Mouse (Mus musculus): ENCODE measurements around the gene Zfp428. TPM values are rescaled to one million over a fixed set of nuclear protein-coding genes. Genes with fewer than 3 reads are reported as not detected.
"Not testable (repeated sequence)": the region's sequence is repeated elsewhere in the genome, so short reads cannot be mapped to it uniquely, and the experiment has no call there.

The Zfp428 gene
- total RNA-seq, 1 experiment, result 114 TPM

DNA sequence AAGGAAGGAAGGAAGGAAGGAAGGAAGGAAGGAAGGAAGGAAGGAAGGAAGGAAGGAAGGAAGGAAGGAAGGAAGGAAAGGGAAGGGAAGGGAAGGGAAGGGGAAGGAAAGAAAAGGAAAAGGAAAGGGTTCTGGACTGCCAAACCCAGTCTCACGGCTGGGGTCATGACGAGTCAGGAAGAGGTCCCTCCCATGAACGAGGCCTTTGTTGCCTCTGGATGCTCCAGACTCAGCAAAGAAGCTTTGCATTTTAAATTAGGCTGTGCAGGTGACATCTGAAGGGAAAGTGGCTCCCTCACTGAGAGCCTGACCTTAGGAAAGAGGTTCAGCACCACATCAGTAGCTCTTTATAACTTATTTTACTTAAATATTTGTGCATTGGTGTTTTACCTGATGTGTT is 12.3 kb downstream of the Zfp428 start:
- H3K4me1 ChIP-seq (ENCODE audit: control insufficient read depth in 2 of 2, insufficient read depth in 2 of 2, low read length in 2 of 2, poor library complexity in 1 of 2), result peaks cover 9 to 39% of the 10 kb centered on the region in 2 experiments
- in situ Hi-C loops (cut with MboI; ENCODE audit: low sequenced_read_pairs in 2 of 2, unreplicated experiment in 2 of 2), result loop anchor here in 1 of 2 experiments (25.0 kb wide), 1 partner anchor 107 kb away; no protein-coding TSS in a partner anchor
- TF ChIP-seq HCFC1 (IDR thresholded peaks at IDR 0.05; ENCODE audit: borderline replicate concordance, insufficient read depth, low read length), result no peak
- TF ChIP-seq CHD2 (IDR thresholded peaks at IDR 0.05; ENCODE audit: low read depth, low read length), result no peak
- TF ChIP-seq MAFK (IDR thresholded peaks at IDR 0.05; ENCODE audit: insufficient read depth, low read depth, low read length), result no peak
- no peak for TF ChIP-seq ZC3H11A (IDR thresholded peaks at IDR 0.05; ENCODE audit: borderline replicate concordance, low read depth, low read length)
- TF ChIP-seq ZNF384 (IDR thresholded peaks at IDR 0.05; ENCODE audit: low read depth, low read length), result no peak
- no peak overlapping the region for H3K9ac ChIP-seq (ENCODE audit: insufficient read depth, low read depth, low read length, poor library complexity, severe bottlenecking)
- no peak for DNase-seq (ENCODE audit: low read depth, low spot score)
- no peaks in the 10 kb centered on the region for H3K9me3 ChIP-seq (ENCODE audit: control insufficient read depth, insufficient read depth, low read depth, low read length)
- no peak overlapping the region for H3K27ac ChIP-seq (ENCODE audit: insufficient read depth, low read depth, low read length, poor library complexity, severe bottlenecking)
- H3K4me3 ChIP-seq (ENCODE audit: insufficient read depth in 1 of 2, low read depth in 1 of 2, low read length in 2 of 2, poor library complexity in 1 of 2, severe bottlenecking in 1 of 2), result no peak overlapping the region
- H3K36me3 ChIP-seq (ENCODE audit: control insufficient read depth, insufficient read depth, low read length, poor library complexity, severe bottlenecking), result peaks cover 4% of the 10 kb centered on the region; the same call in 1 of the 2 replicates

DNA sequence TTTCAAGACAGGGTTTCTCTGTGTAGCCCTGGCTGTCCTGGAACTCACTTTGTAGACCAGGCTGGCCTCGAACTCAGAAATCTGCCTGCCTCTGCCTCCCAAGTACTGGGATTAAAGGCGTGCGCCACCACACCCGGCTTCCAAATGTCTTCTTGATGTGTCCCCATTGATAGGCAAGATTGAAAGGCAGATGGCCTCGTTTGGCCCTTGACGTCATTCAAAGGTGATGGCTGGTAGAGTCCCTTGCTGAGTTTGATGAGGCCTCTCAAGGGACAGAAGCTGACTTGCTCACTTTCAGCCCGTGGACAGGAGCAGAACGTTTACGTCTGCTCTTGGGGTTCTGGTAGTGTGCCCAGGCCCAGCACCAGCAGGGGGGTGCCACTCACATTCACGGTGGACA is 13.2 kb downstream of the Zfp428 start:
- in situ Hi-C loops (cut with MboI; ENCODE audit: low sequenced_read_pairs in 2 of 2, unreplicated experiment in 2 of 2), result loop anchor here in 1 of 2 experiments (25.0 kb wide), 1 partner anchor 108 kb away; no protein-coding TSS in a partner anchor
- not testable (repeated sequence) for DNase-seq (ENCODE audit: low read depth, low spot score); H3K9me3 ChIP-seq (ENCODE audit: control insufficient read depth, insufficient read depth, low read depth, low read length); H3K27ac ChIP-seq (ENCODE audit: insufficient read depth, low read depth, low read length, poor library complexity, severe bottlenecking); H3K4me3 ChIP-seq (ENCODE audit: insufficient read depth in 1 of 2, low read depth in 1 of 2, low read length in 2 of 2, poor library complexity in 1 of 2, severe bottlenecking in 1 of 2); H3K36me3 ChIP-seq (ENCODE audit: control insufficient read depth, insufficient read depth, low read length, poor library complexity, severe bottlenecking); H3K9ac ChIP-seq (ENCODE audit: insufficient read depth, low read depth, low read length, poor library complexity, severe bottlenecking)
- peaks cover 9 to 35% of the 10 kb centered on the region in 2 experiments for H3K4me1 ChIP-seq (ENCODE audit: control insufficient read depth in 2 of 2, insufficient read depth in 2 of 2, low read length in 2 of 2, poor library complexity in 1 of 2)

DNA sequence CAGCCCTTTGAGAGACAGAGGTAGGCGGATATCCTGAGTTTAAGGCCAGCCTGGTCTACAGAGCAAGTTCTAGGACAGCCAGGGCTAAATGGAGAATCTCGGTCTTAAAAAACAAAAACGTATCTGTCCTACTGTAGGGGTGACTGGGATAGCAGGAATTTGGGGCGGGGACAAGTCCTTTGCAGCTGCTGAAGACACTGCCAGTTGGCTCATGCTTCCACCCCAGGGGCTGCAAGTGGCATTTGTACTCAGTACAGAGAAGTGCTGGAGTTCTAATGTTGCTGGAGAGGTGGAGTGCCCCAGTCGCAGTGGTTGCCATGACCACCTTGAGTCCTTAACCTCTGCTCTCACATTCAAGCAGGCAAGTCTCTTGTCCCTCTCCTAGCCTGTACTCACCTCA is 16.0 kb downstream of the Zfp428 start:
- H3K9me3 ChIP-seq (ENCODE audit: control insufficient read depth, insufficient read depth, low read depth, low read length), result no peaks in the 10 kb centered on the region
- no peak overlapping the region for H3K9ac ChIP-seq (ENCODE audit: insufficient read depth, low read depth, low read length, poor library complexity, severe bottlenecking)
- no peak for DNase-seq (ENCODE audit: low read depth, low spot score)
- no peak overlapping the region for H3K4me3 ChIP-seq (ENCODE audit: insufficient read depth in 1 of 2, low read depth in 1 of 2, low read length in 2 of 2, poor library complexity in 1 of 2, severe bottlenecking in 1 of 2)
- H3K36me3 ChIP-seq (ENCODE audit: control insufficient read depth, insufficient read depth, low read length, poor library complexity, severe bottlenecking), result no peaks in the 10 kb centered on the region
- TF ChIP-seq ZC3H11A (IDR thresholded peaks at IDR 0.05; ENCODE audit: borderline replicate concordance, low read depth, low read length) (no peak), MAFK (IDR thresholded peaks at IDR 0.05; ENCODE audit: insufficient read depth, low read depth, low read length) (no peak), CHD2 (IDR thresholded peaks at IDR 0.05; ENCODE audit: low read depth, low read length) (no peak), ZNF384 (IDR thresholded peaks at IDR 0.05; ENCODE audit: low read depth, low read length) (no peak), HCFC1 (IDR thresholded peaks at IDR 0.05; ENCODE audit: borderline replicate concordance, insufficient read depth, low read length) (no peak)
- in situ Hi-C loops (cut with MboI; ENCODE audit: low sequenced_read_pairs in 2 of 2, unreplicated experiment in 2 of 2), result loop anchor here in 1 of 2 experiments (25.0 kb wide), 1 partner anchor 111 kb away; no protein-coding TSS in a partner anchor
- H3K27ac ChIP-seq (ENCODE audit: insufficient read depth, low read depth, low read length, poor library complexity, severe bottlenecking), result no peak overlapping the region
- H3K4me1 ChIP-seq (ENCODE audit: control insufficient read depth in 2 of 2, insufficient read depth in 2 of 2, low read length in 2 of 2, poor library complexity in 1 of 2), result peaks cover 4 to 16% of the 10 kb centered on the region in 2 experiments

DNA sequence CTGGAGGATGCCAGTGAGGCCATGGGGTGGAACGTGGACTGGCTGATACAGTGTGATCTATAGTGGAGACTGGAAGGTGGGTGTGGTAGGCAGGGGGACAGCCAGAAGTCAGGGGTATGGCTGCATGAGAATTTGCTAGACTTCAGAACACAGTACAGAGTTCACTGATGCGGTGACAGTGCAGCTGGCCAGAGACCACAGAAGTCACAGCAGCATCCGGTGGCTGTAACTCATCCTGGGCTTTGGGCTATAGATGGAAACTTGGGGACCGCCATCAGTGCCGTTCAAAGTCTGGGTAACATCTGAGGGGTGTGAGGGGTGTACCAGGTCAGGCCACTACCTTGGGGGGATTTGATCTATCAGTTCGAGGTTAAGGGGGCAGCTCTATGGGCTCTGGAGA is 16.9 kb downstream of the Zfp428 start:
- H3K4me1 ChIP-seq (ENCODE audit: control insufficient read depth in 2 of 2, insufficient read depth in 2 of 2, low read length in 2 of 2, poor library complexity in 1 of 2), result peaks cover 3 to 7% of the 10 kb centered on the region in 2 experiments; a peak in 3 of 4 replicates
- in situ Hi-C loops (cut with MboI; ENCODE audit: low sequenced_read_pairs in 2 of 2, unreplicated experiment in 2 of 2), result loop anchor here in 1 of 2 experiments (25.0 kb wide), 1 partner anchor 111 kb away; no protein-coding TSS in a partner anchor

DNA sequence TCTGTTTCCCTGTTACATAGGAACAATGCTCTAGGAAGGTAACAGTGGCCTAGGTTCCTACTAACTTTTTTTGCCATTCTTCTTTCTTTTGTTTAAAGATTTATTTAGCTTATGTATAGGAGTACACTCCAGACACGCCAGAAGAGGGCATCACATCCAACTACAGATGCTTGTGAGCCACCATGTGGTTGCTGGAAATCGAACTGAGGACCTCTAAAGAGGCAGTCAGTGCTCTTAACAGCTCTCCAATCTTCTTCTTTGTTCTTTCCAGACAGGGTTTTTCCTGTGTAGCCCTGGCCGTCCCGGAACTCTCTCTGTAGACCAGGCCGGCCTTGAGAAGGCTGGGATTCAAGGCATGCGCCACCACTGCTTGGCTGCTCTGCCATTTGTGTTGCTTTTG is 18.2 kb downstream of the Zfp428 start:
- Histone ChIP-seq H3K36me3 (ENCODE audit: control insufficient read depth, insufficient read depth, low read length, poor library complexity, severe bottlenecking) (no peaks in the 10 kb centered on the region), H3K9me3 (ENCODE audit: control insufficient read depth, insufficient read depth, low read depth, low read length) (no peaks in the 10 kb centered on the region), H3K9ac (ENCODE audit: insufficient read depth, low read depth, low read length, poor library complexity, severe bottlenecking) (no peak overlapping the region), H3K4me3 (ENCODE audit: insufficient read depth in 1 of 2, low read depth in 1 of 2, low read length in 2 of 2, poor library complexity in 1 of 2, severe bottlenecking in 1 of 2) (no peak overlapping the region), H3K27ac (ENCODE audit: insufficient read depth, low read depth, low read length, poor library complexity, severe bottlenecking) (no peak overlapping the region), H3K4me1 (ENCODE audit: control insufficient read depth in 2 of 2, insufficient read depth in 2 of 2, low read length in 2 of 2, poor library complexity in 1 of 2) (peaks cover 0 to 5% of the 10 kb centered on the region in 2 experiments; a peak in 1 of 4 replicates)
- DNase-seq (ENCODE audit: low read depth, low spot score), result no peak
- TF ChIP-seq HCFC1 (IDR thresholded peaks at IDR 0.05; ENCODE audit: borderline replicate concordance, insufficient read depth, low read length) (no peak), CHD2 (IDR thresholded peaks at IDR 0.05; ENCODE audit: low read depth, low read length) (no peak), ZNF384 (IDR thresholded peaks at IDR 0.05; ENCODE audit: low read depth, low read length) (no peak), ZC3H11A (IDR thresholded peaks at IDR 0.05; ENCODE audit: borderline replicate concordance, low read depth, low read length) (no peak), MAFK (IDR thresholded peaks at IDR 0.05; ENCODE audit: insufficient read depth, low read depth, low read length) (no peak)
- in situ Hi-C loops (cut with MboI; ENCODE audit: low sequenced_read_pairs in 2 of 2, unreplicated experiment in 2 of 2), result loop anchor here in 1 of 2 experiments (25.0 kb wide), 1 partner anchor 113 kb away; no protein-coding TSS in a partner anchor

More for the DNA sequence above, 16.9 kb downstream of the Zfp428 start:
- Histone ChIP-seq H3K27ac (ENCODE audit: insufficient read depth, low read depth, low read length, poor library complexity, severe bottlenecking) (no peak overlapping the region), H3K9me3 (ENCODE audit: control insufficient read depth, insufficient read depth, low read depth, low read length) (no peaks in the 10 kb centered on the region), H3K4me3 (ENCODE audit: insufficient read depth in 1 of 2, low read depth in 1 of 2, low read length in 2 of 2, poor library complexity in 1 of 2, severe bottlenecking in 1 of 2) (no peak overlapping the region), H3K36me3 (ENCODE audit: control insufficient read depth, insufficient read depth, low read length, poor library complexity, severe bottlenecking) (no peaks in the 10 kb centered on the region), H3K9ac (ENCODE audit: insufficient read depth, low read depth, low read length, poor library complexity, severe bottlenecking) (no peak overlapping the region)
- TF ChIP-seq CHD2 (IDR thresholded peaks at IDR 0.05; ENCODE audit: low read depth, low read length), result no peak
- no peak for TF ChIP-seq ZNF384 (IDR thresholded peaks at IDR 0.05; ENCODE audit: low read depth, low read length)
- no peak for TF ChIP-seq ZC3H11A (IDR thresholded peaks at IDR 0.05; ENCODE audit: borderline replicate concordance, low read depth, low read length)
- DNase-seq (ENCODE audit: low read depth, low spot score), result no peak

Data from ES-E14 (cell line).